Mouse (Mus musculus) heart, adult 2 months (tissue): ENCODE results near the gene Ppy.

ENCODE experiments used
- CTCF ChIP-seq: fragments of 200-600 bp; IDR thresholded peaks from 2 replicates; pipeline ENCODE4 v1.8.1; 2022; ENCODE audit warnings: antibody characterized with exemption, mild to moderate bottlenecking, moderate library complexity
- POLR2A ChIP-seq: fragments of 200-500 bp; IDR thresholded peaks from 2 replicates; pipeline ENCODE4 v1.6.1; 2011; ENCODE audit warnings: mild to moderate bottlenecking, low read depth, low read length, control low read depth; ENCODE audit not compliant: insufficient read depth

DNA sequence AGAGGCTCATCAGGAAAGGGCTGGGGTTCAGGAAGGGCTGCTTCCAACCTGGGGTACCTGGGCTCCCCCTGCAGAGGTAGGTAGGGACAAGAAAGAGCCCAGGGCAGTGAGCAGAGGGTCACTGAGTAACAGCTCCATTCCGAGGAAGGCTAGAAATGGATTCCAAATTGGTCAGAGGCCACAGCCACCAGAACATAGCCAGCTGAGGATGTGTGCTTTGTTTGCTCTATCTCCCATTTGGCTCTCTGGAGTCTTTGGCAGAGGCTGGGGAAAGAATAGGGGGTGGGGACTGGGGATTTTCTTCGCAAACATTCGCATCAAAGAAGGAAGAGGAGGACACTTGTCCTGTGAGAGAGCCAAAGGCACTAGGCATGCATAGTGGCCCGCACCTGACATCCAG, 49.2 kb downstream of the Ppy start:
- TF ChIP-seq POLR2A = peak; percentile 82
- TF ChIP-seq CTCF = no peak
